Mouse (Mus musculus) forebrain, embryonic 11.5 days (tissue): ENCODE results near the gene Pde11a. TPM values are rescaled to one million over a fixed set of nuclear protein-coding genes. Genes with fewer than 3 reads are reported as not detected.

Source experiments
- ATAC-seq: fragments of 200-750 bp; cut with Nextera tagmentation; replicated peaks from 2 replicates; pipeline ENCODE4 v1.8.0; 2017; ENCODE audit warnings: moderate TSS enrichment; ENCODE audit not compliant: low FRiP score
- DNase-seq: peaks from one replicate; pipeline ENCODE4 v3.0.0-alpha.2; 2017; ENCODE audit warnings: low spot score
- H3K27ac ChIP-seq: fragments of 300-500 bp; sonication (generic); 2 replicates; pipeline ENCODE4 v1.5.1; 2014; ENCODE audit warnings: low read depth, low read length
- H3K27me3 ChIP-seq: fragments of 300-500 bp; sonication (generic); 2 replicates; pipeline ENCODE4 v1.6.1; 2014; ENCODE audit warnings: mild to moderate bottlenecking, low read length, mixed read lengths; ENCODE audit not compliant: control insufficient read depth, insufficient read depth
- H3K36me3 ChIP-seq: fragments of 300-500 bp; sonication (generic); 2 replicates; pipeline ENCODE4 v1.6.1; 2014; ENCODE audit warnings: mild to moderate bottlenecking, low read length, moderate library complexity, mixed read lengths; ENCODE audit not compliant: control insufficient read depth, insufficient read depth
- H3K4me1 ChIP-seq: fragments of 300-500 bp; sonication (generic); replicated peaks from 2 replicates; pipeline ENCODE4 v1.6.1; 2014; ENCODE audit warnings: low read length, mixed read lengths; ENCODE audit not compliant: control insufficient read depth, insufficient read depth
- H3K4me2 ChIP-seq: fragments of 300-500 bp; sonication (generic); 2 replicates; pipeline ENCODE4 v1.6.1; 2014; ENCODE audit warnings: low read depth, mild to moderate bottlenecking, low read length, moderate library complexity, mixed read lengths; ENCODE audit not compliant: severe bottlenecking
- H3K4me3 ChIP-seq: fragments of 300-500 bp; sonication (generic); 2 replicates; pipeline ENCODE4 v1.5.1; 2014; ENCODE audit warnings: low read depth, low read length
- H3K9ac ChIP-seq: fragments of 300-500 bp; sonication (generic); 2 replicates; pipeline ENCODE4 v1.6.1; 2014; ENCODE audit warnings: low read length
- H3K9me3 ChIP-seq: fragments of 300-500 bp; sonication (generic); 2 replicates; pipeline ENCODE4 v1.6.1; 2016; ENCODE audit warnings: low read length, mixed read lengths; ENCODE audit not compliant: control insufficient read depth
- WGBS: fragments of 180-500 bp; shearing (Covaris S2); extraction: QIAGEN DNeasy Blood & Tissue Kit; methylation state at CpG from one replicate; pipeline ENCODE4 v1.1.7; 2014; 5-methylcytosine and 5-hydroxymethylcytosine counted together
- polyA plus RNA-seq: library from polyadenylated mRNA; unstranded; fragments of >200 nt; fragmentation: Nextera tagmentation; extraction: Ambion mirVana; gene quantifications from 2 replicates; pipeline ENCODE4 v1.2.1, GENCODE M21; 2014

Gene Pde11a
- polyA plus RNA-seq, 1 experiment from 2014 or later: 0.12 TPM

DNA sequence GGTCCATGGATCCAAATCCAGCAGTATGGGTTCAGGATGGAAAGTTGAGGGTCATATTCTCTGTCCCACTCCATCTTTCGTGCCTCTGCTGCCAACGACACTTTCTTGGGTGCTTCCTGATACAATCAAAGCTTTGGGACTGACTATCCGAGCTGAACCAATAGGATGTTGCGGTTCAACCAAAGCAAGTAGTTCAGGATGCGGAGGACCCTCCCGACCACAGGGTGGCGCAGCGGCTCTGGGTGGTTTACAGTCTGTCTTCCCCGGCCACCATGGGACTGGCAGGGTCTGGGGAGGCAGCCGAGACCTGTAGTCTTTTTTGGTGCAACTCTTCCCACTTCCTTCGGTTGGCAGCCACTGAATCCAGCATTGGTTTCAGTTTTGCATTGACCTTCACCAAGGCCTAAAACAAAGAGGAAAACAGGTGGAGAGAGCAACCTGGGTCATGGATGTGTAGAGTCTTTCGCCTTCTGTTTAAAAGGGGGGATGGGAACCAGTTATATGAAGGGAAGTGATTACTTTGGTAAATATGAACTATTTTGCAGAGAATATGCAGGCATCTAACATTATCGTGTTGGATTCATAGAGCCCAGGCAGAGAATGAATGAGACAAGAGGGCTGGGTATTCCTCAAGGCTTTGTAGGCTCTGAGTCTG lies 347.6 kb downstream of the Pde11a start:
- no peak overlapping the region for H3K27ac ChIP-seq
- H3K4me1 ChIP-seq: 0 out of 2 replicates have a peak, but pooled peaks cover 1% of the 10 kb centered on the region
- no peaks in the 10 kb centered on the region for H3K27me3 ChIP-seq
- 50% methylated on average over 13 of the region's 13 CpGs for WGBS
- no peak overlapping the region for H3K4me2 ChIP-seq
- DNase-seq (peak; percentile 83), ATAC-seq (0 out of 2 replicates have a peak, but pooled peaks have one; percentile 56)
- H3K9me3 ChIP-seq: no peaks in the 10 kb centered on the region
- H3K36me3 ChIP-seq: no peaks in the 10 kb centered on the region
- no peak overlapping the region for H3K9ac ChIP-seq
- no peak overlapping the region for H3K4me3 ChIP-seq

DNA sequence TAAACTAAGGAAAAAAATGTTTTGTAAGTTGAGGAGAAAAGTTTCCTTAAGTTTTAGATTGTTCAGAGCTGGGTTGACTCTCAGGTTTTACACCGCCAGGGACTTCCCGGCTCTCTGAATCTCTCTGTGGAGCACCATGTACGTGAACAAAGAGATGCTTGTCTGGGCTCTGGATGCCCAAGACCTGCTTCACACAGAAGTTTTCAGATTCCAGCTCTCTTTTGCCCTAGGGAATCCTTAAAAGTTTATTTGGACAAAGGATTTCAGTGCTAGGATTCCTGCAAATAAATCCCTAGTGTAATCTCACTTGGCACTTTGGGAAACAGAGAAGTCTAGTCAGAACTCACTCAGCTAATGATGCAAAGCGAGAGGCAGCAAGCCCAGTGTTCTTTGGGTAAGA lies 348.9 kb downstream of the Pde11a start:
- ATAC-seq (no peak), DNase-seq (no peak)
- peaks cover 3% of the 10 kb centered on the region; the same call in 1 of the 2 replicates for H3K4me1 ChIP-seq
- no peak overlapping the region for H3K27ac ChIP-seq
- 70% methylated on average over 4 of the region's 4 CpGs for WGBS
- no peaks in the 10 kb centered on the region for H3K36me3 ChIP-seq
- H3K27me3 ChIP-seq: no peaks in the 10 kb centered on the region
- H3K4me2 ChIP-seq: no peak overlapping the region
- H3K9ac ChIP-seq: no peak overlapping the region
- no peaks in the 10 kb centered on the region for H3K9me3 ChIP-seq
- H3K4me3 ChIP-seq: no peak overlapping the region

DNA sequence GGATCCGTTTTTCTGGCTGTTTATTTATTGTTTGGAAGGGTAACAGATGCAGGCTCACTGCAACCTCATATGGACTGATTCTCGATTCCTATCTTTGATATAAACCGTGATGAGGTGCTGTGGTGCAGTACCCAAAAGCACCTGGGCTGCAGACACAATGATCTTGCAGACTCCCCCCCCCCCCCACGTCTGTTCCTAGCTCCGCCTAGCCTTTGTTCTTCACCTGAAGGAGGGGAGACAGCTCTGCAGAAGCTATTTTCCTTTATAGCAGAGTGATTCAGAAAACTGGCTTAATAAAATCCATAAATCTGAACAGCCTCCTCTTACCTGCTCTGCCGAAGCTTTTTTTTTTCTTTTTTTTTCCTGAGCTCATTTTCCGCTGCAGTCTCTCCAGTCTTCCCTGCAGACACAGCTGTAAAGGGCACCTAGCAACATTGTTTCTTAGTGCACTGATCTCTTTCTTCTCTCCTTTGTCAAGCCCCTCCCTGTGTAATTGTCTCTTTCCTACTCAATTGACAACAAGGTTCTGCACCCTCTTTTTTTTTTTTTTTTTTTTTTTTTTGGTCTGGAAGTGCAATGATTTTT lies 349.7 kb downstream of the Pde11a start:
- no peak overlapping the region for H3K9ac ChIP-seq
- H3K4me3 ChIP-seq: no peak overlapping the region
- H3K4me2 ChIP-seq: no peak overlapping the region
- H3K27me3 ChIP-seq: no peaks in the 10 kb centered on the region
- H3K9me3 ChIP-seq: no peaks in the 10 kb centered on the region
- H3K27ac ChIP-seq: no peak overlapping the region
- 48% methylated on average over 7 of the region's 7 CpGs for WGBS
- DNase-seq (no peak), ATAC-seq (no peak)
- peaks cover 3% of the 10 kb centered on the region; the same call in 1 of the 2 replicates for H3K4me1 ChIP-seq
- H3K36me3 ChIP-seq: no peaks in the 10 kb centered on the region

DNA sequence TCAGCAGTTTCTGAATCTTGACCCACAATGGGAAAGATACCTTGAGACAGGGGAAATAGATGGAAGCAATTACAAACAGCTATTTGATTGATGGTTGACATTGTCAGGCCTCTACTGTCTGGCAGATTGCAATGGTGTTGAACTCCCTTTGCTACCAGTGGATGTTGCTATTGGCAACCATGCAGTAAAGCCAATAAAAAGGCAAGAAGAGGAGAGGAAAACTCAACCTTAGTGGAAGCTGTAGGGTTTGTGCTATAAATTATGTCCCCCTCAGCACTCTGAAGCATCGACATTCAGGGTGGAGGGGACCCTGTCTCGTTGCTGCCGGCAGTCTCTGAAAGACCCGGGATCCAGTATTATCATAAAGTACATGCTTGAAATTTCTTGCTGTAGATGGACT lies 350.2 kb downstream of the Pde11a start:
- H3K27me3 ChIP-seq: no peaks in the 10 kb centered on the region
- WGBS: 72% methylated on average over 4 of the region's 4 CpGs
- DNase-seq (no peak), ATAC-seq (no peak)
- no peak overlapping the region for H3K9ac ChIP-seq
- no peaks in the 10 kb centered on the region for H3K9me3 ChIP-seq
- H3K4me2 ChIP-seq: no peak overlapping the region
- no peak overlapping the region for H3K27ac ChIP-seq
- no peak overlapping the region for H3K4me3 ChIP-seq
- H3K4me1 ChIP-seq: peaks cover 3% of the 10 kb centered on the region; the same call in 1 of the 2 replicates
- no peaks in the 10 kb centered on the region for H3K36me3 ChIP-seq

DNA sequence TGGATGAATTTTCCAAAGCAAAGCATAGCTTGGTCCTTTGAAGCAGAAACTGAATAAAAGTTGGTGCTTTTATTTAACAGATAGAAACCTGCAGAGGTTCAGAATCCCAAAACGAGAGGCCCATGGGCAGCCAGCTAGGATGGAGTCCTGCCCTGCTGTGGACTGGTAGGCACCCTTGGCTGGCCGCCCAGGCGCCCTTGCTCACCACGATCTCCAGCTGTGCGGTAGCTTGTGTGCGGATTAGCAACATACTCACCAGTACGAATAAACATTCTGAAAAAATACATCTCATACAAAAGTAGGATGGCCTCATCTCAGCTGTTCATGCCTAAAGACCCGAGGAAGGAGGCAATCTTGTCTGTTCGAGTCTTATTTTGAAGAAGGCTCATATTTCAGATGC lies 350.8 kb downstream of the Pde11a start:
- H3K4me2 ChIP-seq: no peak overlapping the region
- no peak overlapping the region for H3K9ac ChIP-seq
- ATAC-seq (no peak), DNase-seq (no peak)
- no peaks in the 10 kb centered on the region for H3K36me3 ChIP-seq
- no peak overlapping the region for H3K4me3 ChIP-seq
- peaks cover 3% of the 10 kb centered on the region; the same call in 1 of the 2 replicates for H3K4me1 ChIP-seq
- WGBS: 72% methylated on average over 9 of the region's 9 CpGs
- H3K27me3 ChIP-seq: no peaks in the 10 kb centered on the region
- H3K27ac ChIP-seq: no peak overlapping the region
- H3K9me3 ChIP-seq: no peaks in the 10 kb centered on the region

DNA sequence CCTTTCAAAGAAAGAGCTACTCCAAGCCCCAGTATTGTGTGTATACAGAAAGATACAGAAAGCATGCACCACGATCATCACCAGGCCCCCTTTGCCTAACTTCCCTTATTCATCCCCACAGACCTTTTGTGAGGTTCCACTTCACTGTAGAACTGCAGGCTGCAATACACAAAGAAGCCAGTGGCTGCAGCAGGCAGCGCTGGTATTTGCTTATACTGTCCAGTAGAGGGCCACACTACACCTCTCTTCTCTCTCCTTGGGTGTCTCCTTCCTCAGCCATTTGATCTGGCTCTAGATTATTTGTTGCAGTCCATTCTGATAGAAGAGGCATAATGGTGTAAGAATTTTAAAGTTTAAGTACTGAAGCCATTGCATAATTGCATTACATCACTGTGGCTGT lies 353.4 kb downstream of the Pde11a start:
- no peak overlapping the region for H3K27ac ChIP-seq

DNA sequence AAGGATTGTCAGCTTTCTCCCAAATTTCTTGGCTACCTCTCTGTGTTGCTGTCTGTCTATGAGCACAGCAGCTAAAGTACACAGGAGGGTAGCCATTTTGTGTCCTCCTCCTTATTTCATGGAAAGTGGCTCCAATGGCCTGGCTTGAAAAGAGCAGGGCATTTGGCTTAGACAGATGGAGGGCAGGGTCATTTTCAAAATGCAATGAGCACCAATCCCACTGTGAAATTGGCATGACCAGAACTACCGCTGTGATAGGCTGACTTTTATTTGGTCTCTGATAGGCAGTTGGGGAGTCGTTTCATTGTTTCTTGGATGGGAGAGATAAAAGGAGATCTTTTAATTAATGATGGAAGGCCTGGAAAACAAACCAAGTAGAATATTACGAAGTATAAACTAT lies 354.7 kb downstream of the Pde11a start:
- Histone ChIP-seq H3K4me3 (no peak overlapping the region), H3K27me3 (no peaks in the 10 kb centered on the region), H3K27ac (no peak overlapping the region), H3K4me1 (peaks cover 3% of the 10 kb centered on the region; the same call in 1 of the 2 replicates), H3K9ac (no peak overlapping the region), H3K4me2 (no peak overlapping the region), H3K36me3 (no peaks in the 10 kb centered on the region), H3K9me3 (no peaks in the 10 kb centered on the region)
- no peak for DNase-seq
- 94% methylated on average over 3 of the region's 3 CpGs for WGBS
- no peak for ATAC-seq

More for the DNA sequence above, 353.4 kb downstream of the Pde11a start:
- H3K27me3 ChIP-seq: no peaks in the 10 kb centered on the region
- DNase-seq (peak; percentile 74), ATAC-seq (peak; percentile 70)
- WGBS: 2% methylated on average over 2 of the region's 2 CpGs
- no peak overlapping the region for H3K4me3 ChIP-seq
- peaks cover 3% of the 10 kb centered on the region; the same call in 1 of the 2 replicates for H3K4me1 ChIP-seq
- no peak overlapping the region for H3K9ac ChIP-seq
- H3K36me3 ChIP-seq: no peaks in the 10 kb centered on the region
- H3K4me2 ChIP-seq: no peak overlapping the region
- no peaks in the 10 kb centered on the region for H3K9me3 ChIP-seq

DNA sequence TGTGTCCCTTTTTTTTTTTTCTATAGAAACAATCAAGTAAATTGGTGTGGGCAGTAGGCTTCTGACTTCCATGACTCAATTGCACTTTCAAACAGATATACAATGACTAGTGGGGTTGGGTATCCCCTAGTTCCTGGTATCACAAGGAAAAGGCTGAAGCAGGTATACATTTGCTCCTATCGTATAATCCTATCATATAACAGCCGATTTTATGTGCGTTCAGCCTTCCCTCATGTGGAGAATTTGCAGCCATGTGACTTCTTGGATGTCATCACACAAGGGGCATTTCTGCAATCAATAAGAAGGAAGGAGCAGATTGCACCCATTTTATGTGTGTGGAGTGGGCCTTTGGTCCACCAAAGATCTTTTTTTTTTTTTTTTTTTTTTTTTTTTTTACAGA lies 355.5 kb downstream of the Pde11a start:
- Histone ChIP-seq H3K4me2 (no peak overlapping the region), H3K36me3 (no peaks in the 10 kb centered on the region), H3K4me1 (peaks cover 2% of the 10 kb centered on the region; the same call in 1 of the 2 replicates), H3K4me3 (no peak overlapping the region), H3K27ac (no peak overlapping the region), H3K27me3 (no peaks in the 10 kb centered on the region), H3K9me3 (no peaks in the 10 kb centered on the region), H3K9ac (no peak overlapping the region)
- 99% methylated on average over 3 of the region's 3 CpGs for WGBS
- ATAC-seq: no peak
- DNase-seq: no peak

DNA sequence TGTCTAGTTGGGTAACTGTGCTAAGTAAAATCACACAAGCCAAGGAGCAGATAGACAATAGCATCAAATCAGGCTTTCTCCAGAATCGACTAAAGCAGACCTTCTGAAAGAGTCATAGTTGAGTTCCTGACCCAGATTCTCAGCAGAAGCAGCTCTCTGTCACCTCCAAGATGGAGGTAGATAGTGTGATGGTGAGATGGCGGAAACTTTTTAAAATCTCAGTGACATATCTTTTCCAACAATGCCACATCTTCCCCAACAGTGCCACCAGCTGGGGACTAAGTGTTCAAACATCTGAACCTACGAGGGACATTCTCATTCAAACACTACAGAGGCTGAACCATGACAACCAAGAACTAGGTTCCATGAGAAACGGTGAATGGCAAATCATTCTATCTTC lies 355.9 kb downstream of the Pde11a start:
- Histone ChIP-seq H3K27me3 (no peaks in the 10 kb centered on the region), H3K4me3 (no peak overlapping the region), H3K36me3 (no peaks in the 10 kb centered on the region), H3K9ac (no peak overlapping the region), H3K9me3 (no peaks in the 10 kb centered on the region), H3K4me2 (no peak overlapping the region), H3K4me1 (peaks cover 2% of the 10 kb centered on the region; the same call in 1 of the 2 replicates), H3K27ac (no peak overlapping the region)
- ATAC-seq (no peak), DNase-seq (no peak)
- WGBS: 93% methylated on average over 4 of the region's 4 CpGs
